In genomic region chr6:139989075-139989474, GRCm38 (mm10) we compare ENCODE assay signal across 23 mouse cellular contexts. TPM values are rescaled to one million over a fixed set of nuclear protein-coding genes. Genes with fewer than 3 reads are reported as not detected.
"Had no signal": no experiment of that assay in that cellular context is flagged by ENCODE, and none has a peak within 500 bp of the region (broad histone marks: within the 10 kb centered on the region; RNA-seq: fewer than 3 reads in every experiment).

No protein-coding gene starts in this region.

- ATAC-seq: liver, embryonic 12.5 days; midbrain, embryonic 16.5 days had no signal

- H3K4me2 ChIP-seq: limb, embryonic 13.5 days; liver, embryonic 12.5 days; liver, embryonic 15.5 days; lung, embryonic 15.5 days had no signal

- H3K9ac ChIP-seq: limb, embryonic 13.5 days; liver, embryonic 12.5 days; liver, embryonic 15.5 days; lung, embryonic 15.5 days had no signal

- H3K4me1 ChIP-seq: limb, embryonic 13.5 days; liver, embryonic 12.5 days; liver, embryonic 15.5 days had no signal

- DNase-seq: kidney, adult 2 months; kidney, postnatal 10 days; kidney, postnatal 36 days; layer of hippocampus, postnatal 36 days; liver; lung, adult 18-20 months; lung, postnatal 14 days; lung, postnatal 4 days; thymus, adult 18-20 months; thymus, postnatal 36 days had no signal

- H3K9me3 ChIP-seq: limb, embryonic 13.5 days; liver, embryonic 12.5 days; liver, embryonic 15.5 days; lung, embryonic 15.5 days had no signal

- H3K4me3 ChIP-seq: left cerebral cortex, adult 2 months; limb, embryonic 13.5 days; liver, embryonic 12.5 days; liver, embryonic 15.5 days; lung, embryonic 15.5 days had no signal

- H3K27me3 ChIP-seq: liver, embryonic 12.5 days; liver, embryonic 15.5 days; lung, embryonic 15.5 days had no signal

- H3K36me3 ChIP-seq: limb, embryonic 13.5 days; liver, embryonic 12.5 days; liver, embryonic 15.5 days; lung, embryonic 15.5 days had no signal

- H3K27ac ChIP-seq: left cerebral cortex, adult 2 months; limb, embryonic 13.5 days; liver, embryonic 12.5 days; liver, embryonic 15.5 days; lung, embryonic 15.5 days had no signal

RNA-seq across cellular contexts. Expression of gene Capza3, which starts 52.0 kb away (rescaled TPM):
- polyA plus RNA-seq: kidney, adult 2 months; kidney, embryonic 14.5 days; limb, embryonic 13.5 days; liver, embryonic 12.5 days; liver, embryonic 15.5 days; lung, embryonic 15.5 days; midbrain, embryonic 16.5 days; neural tube, embryonic 11.5 days; neural tube, embryonic 14.5 days; small intestine, adult 2 months; spleen, adult 2 months; stomach, embryonic 16.5 days; urinary bladder, adult 2 months had no signal

RNA-seq across cellular contexts. Expression of gene Plcz1, which starts 52.2 kb away (rescaled TPM):
- polyA plus RNA-seq: kidney, adult 2 months; kidney, embryonic 14.5 days; limb, embryonic 13.5 days; liver, embryonic 12.5 days; liver, embryonic 15.5 days; lung, embryonic 15.5 days; neural tube, embryonic 11.5 days; neural tube, embryonic 14.5 days; small intestine, adult 2 months; spleen, adult 2 months had no signal
